Mouse (Mus musculus) hindbrain, embryonic 15.5 days (tissue): ENCODE data around the gene Rassf4. TPM values are rescaled to one million over a fixed set of nuclear protein-coding genes. Genes with fewer than 3 reads are reported as not detected.

Experiments
- microRNA-seq: library from miRNA; unstranded; fragments of <30 nt; microRNA quantifications from one replicate; pipeline ENCODE4, GENCODE M21; 2016
- polyA plus RNA-seq: library from polyadenylated mRNA; unstranded; fragments of >200 nt; fragmentation: Nextera tagmentation; extraction: Ambion mirVana; gene quantifications from 2 replicates; pipeline ENCODE4 v1.2.1, GENCODE M21; 2015

The Rassf4 gene
- polyA plus RNA-seq, 1 experiment from 2014 or later = 29.9 TPM

Small RNA genes within 50 kb of the gene (microRNA-seq; reads per million reads assigned to microRNA genes)
- 2.6 reads per million, percentile 9 among the genes with 10 or more reads in this experiment for gene Mir7043

Other genes with a start within 250 kb of the Rassf4 start
- gene Alox5, start 212.8 kb downstream of the Rassf4 start, polyA plus RNA-seq = 0.56 and 0.75 TPM in 2 replicates
- not detected in 2 replicates for gene Olfr211, start 184.9 kb downstream of the Rassf4 start, polyA plus RNA-seq
- not detected in 2 replicates for gene Olfr212, start 167.4 kb downstream of the Rassf4 start, polyA plus RNA-seq
- gene Olfr213, start 135.5 kb downstream of the Rassf4 start, polyA plus RNA-seq = not detected in 2 replicates
- 0.39 and 0.43 TPM in 2 replicates for gene Gm5580, start 122.8 kb downstream of the Rassf4 start, polyA plus RNA-seq
- 0.05 TPM in 1 of 2 replicates, not detected in the other for gene Olfr214, start 119.7 kb downstream of the Rassf4 start, polyA plus RNA-seq
- not detected in 2 replicates for gene Olfr215, start 89.8 kb downstream of the Rassf4 start, polyA plus RNA-seq
- gene Zfp422, start 45.0 kb downstream of the Rassf4 start, polyA plus RNA-seq = 131 and 135 TPM in 2 replicates
- gene Depp1, start 23.3 kb downstream of the Rassf4 start, polyA plus RNA-seq = 10.8 and 12.2 TPM in 2 replicates
- gene Tmem72, start 43.0 kb upstream of the Rassf4 start, polyA plus RNA-seq = 1.7 and 2.9 TPM in 2 replicates